ENCODE assay signal across 25 mouse cellular contexts in genomic region chr8:122151541-122151940, GRCm38 (mm10).
A peak's percentile ranks its signal among the peaks of the same experiment; 100 is the strongest.
DNase-seq lines count a peak whose midpoint lies in the region.
"Had no signal": no experiment of that assay in that cellular context is flagged by ENCODE, and none has a peak within 500 bp of the region (broad histone marks: within the 10 kb centered on the region; RNA-seq: fewer than 3 reads in every experiment).

No protein-coding gene starts in this region.

- H3K27ac ChIP-seq in heart, embryonic 10.5 days: peak overlapping the region; percentile 52
- H3K27ac ChIP-seq: embryonic facial prominence, embryonic 15.5 days; gastrocnemius, adult 2 months; heart, embryonic 15.5 days; hindbrain, embryonic 14.5 days; hindbrain, postnatal 0 days had no signal

- no peaks in the 10 kb centered on the region for H3K9me3 ChIP-seq in heart, embryonic 10.5 days
- H3K9me3 ChIP-seq: embryonic facial prominence, embryonic 15.5 days; heart, embryonic 12.5 days; heart, embryonic 15.5 days had no signal

- H3K36me3 ChIP-seq in heart, embryonic 10.5 days: no peaks in the 10 kb centered on the region
- H3K36me3 ChIP-seq: embryonic facial prominence, embryonic 15.5 days; heart, embryonic 12.5 days; heart, embryonic 15.5 days had no signal

- peaks cover 49% of the 10 kb centered on the region for H3K4me1 ChIP-seq in heart, embryonic 10.5 days

- no peak overlapping the region for H3K4me3 ChIP-seq in heart, embryonic 10.5 days
- H3K4me3 ChIP-seq: embryonic facial prominence, embryonic 15.5 days; gastrocnemius, adult 2 months; heart, embryonic 12.5 days; heart, embryonic 15.5 days had no signal

- H3K27me3 ChIP-seq in heart, embryonic 10.5 days (ENCODE audit: insufficient read depth, poor library complexity, severe bottlenecking): no peaks in the 10 kb centered on the region; the same call in 1 of the 2 replicates
- H3K27me3 ChIP-seq: embryonic facial prominence, embryonic 15.5 days; heart, embryonic 15.5 days; Patski had no signal

- WGBS in heart, embryonic 10.5 days: 85% methylated on average over 3 of the region's 3 CpGs

- intact Hi-C loops in heart, postnatal 36 days (cut with DNase I): no loop called here

- peak; percentile 38 for DNase-seq in cerebellum, adult 11-12 months
- no peak for DNase-seq in cerebellum, postnatal 36 days
- peak; percentile 59 to 62 for DNase-seq in cerebellum, postnatal 10 days
- DNase-seq in cerebellum, adult 11 months: no peak
- no peak for DNase-seq in heart, embryonic 10.5 days (ENCODE audit: low spot score)
- no peak for DNase-seq in heart, postnatal 36 days
- DNase-seq in MN1 (ENCODE audit: low spot score): peak; percentile 80
- DNase-seq in yolk sac, embryonic 10.5 days (ENCODE audit: low spot score): no peak
- DNase-seq: adrenal gland, postnatal 10 days; adrenal gland, postnatal 36 days; embryo, embryonic 11 days; forebrain, postnatal 0 days; gastrocnemius, adult 2 months; gastrocnemius, postnatal 14 days; heart, adult 11 months; heart, postnatal 10 days; heart, postnatal 4 days; kidney, adult 11 months; kidney, adult 8-10 months had no signal

Comparison
In these comparisons a context has a peak if more than half of its experiments do, and no peak if none do; other contexts are left out.
1. DNase-seq: peak in cerebellum, adult 11-12 months (single experiment), cerebellum, postnatal 10 days (2 of 2) and MN1 (single experiment); none in cerebellum, postnatal 36 days (0 of 2), cerebellum, adult 11 months (single experiment), heart, embryonic 10.5 days (single experiment), heart, postnatal 36 days (0 of 2) and yolk sac, embryonic 10.5 days (single experiment).